Mouse (Mus musculus) olfactory bulb, adult 2 months (tissue): ENCODE measurements around the gene Cenpf. TPM values are rescaled to one million over a fixed set of nuclear protein-coding genes. Genes with fewer than 3 reads are reported as not detected.

Experiments
- H3K27ac ChIP-seq: fragments of 200-500 bp; 2 replicates; pipeline ENCODE4 v1.5.1; 2012; ENCODE audit warnings: low read depth, low read length; ENCODE audit not compliant: insufficient read depth
- H3K4me1 ChIP-seq: fragments of 200-500 bp; 2 replicates; pipeline ENCODE4 v1.6.1; 2012; ENCODE audit warnings: low read length; ENCODE audit not compliant: control insufficient read depth, insufficient read depth
- H3K4me3 ChIP-seq: fragments of 200-500 bp; 2 replicates; pipeline ENCODE4 v1.5.1; 2012; ENCODE audit warnings: mild to moderate bottlenecking, low read depth, low read length, moderate library complexity; ENCODE audit not compliant: insufficient read depth
- CTCF ChIP-seq: fragments of 200-500 bp; IDR thresholded peaks from 2 replicates; pipeline ENCODE4 v1.5.1; 2012; ENCODE audit warnings: low read depth, mild to moderate bottlenecking, low read length, moderate library complexity; ENCODE audit not compliant: insufficient read depth
- POLR2A ChIP-seq: fragments of 200-500 bp; IDR thresholded peaks from 2 replicates; pipeline ENCODE4 v1.6.1; 2012; ENCODE audit warnings: mild to moderate bottlenecking, low read depth, low read length, moderate library complexity; ENCODE audit not compliant: insufficient read depth
- WGBS: fragments of 180-500 bp; shearing (Covaris S2); methylation state at CpG from one replicate; pipeline ENCODE4 v1.1.7; 2018; 5-methylcytosine and 5-hydroxymethylcytosine counted together
- polyA plus RNA-seq: library from polyadenylated mRNA; stranded (reverse); fragments of >200 nt; gene quantifications from 2 replicates; pipeline ENCODE4 v1.2.4, GENCODE M21; 2012; ENCODE audit warnings: low replicate concordance; ENCODE audit not compliant: missing spikeins, insufficient read depth, insufficient read length

The Cenpf gene
- polyA plus RNA-seq, 1 experiment, result not detected

DNA sequence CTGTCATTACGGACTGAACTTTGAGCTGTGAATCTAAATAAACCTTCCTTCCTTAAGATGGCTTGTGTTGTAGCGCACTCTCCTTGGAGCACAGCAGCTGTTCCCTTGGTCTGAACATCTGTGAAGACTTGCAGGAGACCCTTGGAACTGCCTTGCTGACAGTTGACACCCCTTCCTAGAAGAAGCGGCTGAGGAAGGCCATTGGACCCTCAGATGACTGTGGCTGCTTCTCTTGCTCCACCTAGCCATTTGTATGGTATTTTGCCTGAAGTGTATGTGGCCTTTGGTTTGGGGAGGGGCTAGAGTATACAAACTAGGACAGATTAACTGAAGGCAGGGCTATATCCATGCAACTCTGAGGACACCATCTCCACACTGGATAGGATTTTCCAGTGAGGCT lies 90.8 kb downstream of the Cenpf start:
- Histone ChIP-seq H3K27ac (no peak overlapping the region), H3K4me1 (no peaks in the 10 kb centered on the region), H3K4me3 (no peak overlapping the region)
- 98% methylated on average over 3 of the region's 3 CpGs for WGBS
- TF ChIP-seq POLR2A (no peak), CTCF (no peak)

Other genes starting within 250 kb of the Cenpf start
- 73.8 TPM in 1 of 2 replicates, not detected in the other for gene Ptpn14, start 40.2 kb upstream of the Cenpf start, polyA plus RNA-seq
- gene Smyd2, start 234.3 kb upstream of the Cenpf start, polyA plus RNA-seq, result not detected in 2 replicates